Mouse (Mus musculus): Measurements from ENCODE around the gene Aaed1. TPM values are rescaled to one million over a fixed set of nuclear protein-coding genes. Genes with fewer than 3 reads are reported as not detected.

The Aaed1 gene
- polyA plus RNA-seq, 1 experiment = 41.0 TPM

- H3K4me3 ChIP-seq (ENCODE audit: insufficient read depth, low read length) = no peak overlapping the region
- TF ChIP-seq CTCF (IDR thresholded peaks at IDR 0.05; ENCODE audit: borderline replicate concordance, insufficient read depth, low read length) (no peak), POLR2A (IDR thresholded peaks at IDR 0.05; ENCODE audit: low read depth, low read length) (no peak)
- H3K4me1 ChIP-seq (ENCODE audit: control insufficient read depth, insufficient read depth, low read length) = no peaks in the 10 kb centered on the region; the same call in 1 of the 2 replicates
- H3K27ac ChIP-seq (ENCODE audit: insufficient read depth, low read length) = no peak overlapping the region
Observed at GRCm38 (mm10) chr13:64246106-64246505, 66.4 kb downstream of the Aaed1 start.

GRCm38 (mm10) chr13:64244685-64245261 lies 67.7 kb downstream of the Aaed1 start:
- TF ChIP-seq POLR2A (IDR thresholded peaks at IDR 0.05; ENCODE audit: low read depth, low read length) (no peak), CTCF (IDR thresholded peaks at IDR 0.05; ENCODE audit: borderline replicate concordance, insufficient read depth, low read length) (no peak)
- H3K4me1 ChIP-seq (ENCODE audit: control insufficient read depth, insufficient read depth, low read length) = no peaks in the 10 kb centered on the region; the same call in 1 of the 2 replicates
- no peak overlapping the region for H3K4me3 ChIP-seq (ENCODE audit: insufficient read depth, low read length)
- no peak overlapping the region for H3K27ac ChIP-seq (ENCODE audit: insufficient read depth, low read length)

GRCm38 (mm10) chr13:64242721-64243120 lies 69.8 kb downstream of the Aaed1 start:
- Histone ChIP-seq H3K27ac (ENCODE audit: insufficient read depth, low read length) (no peak overlapping the region), H3K4me3 (ENCODE audit: insufficient read depth, low read length) (no peak overlapping the region), H3K4me1 (ENCODE audit: control insufficient read depth, insufficient read depth, low read length) (no peaks in the 10 kb centered on the region; the same call in 1 of the 2 replicates)
- TF ChIP-seq CTCF (IDR thresholded peaks at IDR 0.05; ENCODE audit: borderline replicate concordance, insufficient read depth, low read length) (no peak), POLR2A (IDR thresholded peaks at IDR 0.05; ENCODE audit: low read depth, low read length) (no peak)

GRCm38 (mm10) chr13:64240626-64241025 lies 71.9 kb downstream of the Aaed1 start:
- TF ChIP-seq CTCF (IDR thresholded peaks at IDR 0.05; ENCODE audit: borderline replicate concordance, insufficient read depth, low read length) = no peak

GRCm38 (mm10) chr13:64237681-64238157 lies 74.8 kb downstream of the Aaed1 start:
- Histone ChIP-seq H3K27ac (ENCODE audit: insufficient read depth, low read length) (no peak overlapping the region), H3K4me3 (ENCODE audit: insufficient read depth, low read length) (no peak overlapping the region)
- no peak for TF ChIP-seq CTCF (IDR thresholded peaks at IDR 0.05; ENCODE audit: borderline replicate concordance, insufficient read depth, low read length)
- TF ChIP-seq POLR2A (IDR thresholded peaks at IDR 0.05; ENCODE audit: low read depth, low read length) = no peak

More at GRCm38 (mm10) chr13:64240626-64241025, 71.9 kb downstream of the Aaed1 start:
- Histone ChIP-seq H3K4me3 (ENCODE audit: insufficient read depth, low read length) (no peak overlapping the region), H3K4me1 (ENCODE audit: control insufficient read depth, insufficient read depth, low read length) (peaks cover 3% of the 10 kb centered on the region; the same call in 1 of the 2 replicates), H3K27ac (ENCODE audit: insufficient read depth, low read length) (no peak overlapping the region)

GRCm38 (mm10) chr13:64237000-64237680 lies 75.4 kb downstream of the Aaed1 start:
- H3K27ac ChIP-seq (ENCODE audit: insufficient read depth, low read length) = no peak overlapping the region
- H3K4me3 ChIP-seq (ENCODE audit: insufficient read depth, low read length) = no peak overlapping the region
- TF ChIP-seq CTCF (IDR thresholded peaks at IDR 0.05; ENCODE audit: borderline replicate concordance, insufficient read depth, low read length) = no peak
- TF ChIP-seq POLR2A (IDR thresholded peaks at IDR 0.05; ENCODE audit: low read depth, low read length) = no peak

More at GRCm38 (mm10) chr13:64237681-64238157, 74.8 kb downstream of the Aaed1 start:
- H3K4me1 ChIP-seq (ENCODE audit: control insufficient read depth, insufficient read depth, low read length) = peaks cover 5% of the 10 kb centered on the region; the same call in 1 of the 2 replicates

GRCm38 (mm10) chr13:64235777-64236176 lies 76.7 kb downstream of the Aaed1 start:
- no peak overlapping the region for H3K4me3 ChIP-seq (ENCODE audit: insufficient read depth, low read length)
- no peak for TF ChIP-seq POLR2A (IDR thresholded peaks at IDR 0.05; ENCODE audit: low read depth, low read length)
- no peak for TF ChIP-seq CTCF (IDR thresholded peaks at IDR 0.05; ENCODE audit: borderline replicate concordance, insufficient read depth, low read length)
- H3K4me1 ChIP-seq (ENCODE audit: control insufficient read depth, insufficient read depth, low read length) = peaks cover 5% of the 10 kb centered on the region; the same call in 1 of the 2 replicates
- H3K27ac ChIP-seq (ENCODE audit: insufficient read depth, low read length) = no peak overlapping the region

More at GRCm38 (mm10) chr13:64237000-64237680, 75.4 kb downstream of the Aaed1 start:
- peaks cover 5% of the 10 kb centered on the region; the same call in 1 of the 2 replicates for H3K4me1 ChIP-seq (ENCODE audit: control insufficient read depth, insufficient read depth, low read length)

- Histone ChIP-seq H3K4me1 (ENCODE audit: control insufficient read depth, insufficient read depth, low read length) (peaks cover 5% of the 10 kb centered on the region; the same call in 1 of the 2 replicates), H3K4me3 (ENCODE audit: insufficient read depth, low read length) (no peak overlapping the region), H3K27ac (ENCODE audit: insufficient read depth, low read length) (no peak overlapping the region)
- TF ChIP-seq CTCF (IDR thresholded peaks at IDR 0.05; ENCODE audit: borderline replicate concordance, insufficient read depth, low read length) (no peak), POLR2A (IDR thresholded peaks at IDR 0.05; ENCODE audit: low read depth, low read length) (no peak)
Observed at GRCm38 (mm10) chr13:64235062-64235715, 77.3 kb downstream of the Aaed1 start.

GRCm38 (mm10) chr13:64233139-64233538 lies 79.4 kb downstream of the Aaed1 start:
- no peak overlapping the region for H3K27ac ChIP-seq (ENCODE audit: insufficient read depth, low read length)

More at GRCm38 (mm10) chr13:64233139-64233538, 79.4 kb downstream of the Aaed1 start:
- TF ChIP-seq CTCF (IDR thresholded peaks at IDR 0.05; ENCODE audit: borderline replicate concordance, insufficient read depth, low read length) (no peak), POLR2A (IDR thresholded peaks at IDR 0.05; ENCODE audit: low read depth, low read length) (no peak)
- peaks cover 5% of the 10 kb centered on the region; the same call in 1 of the 2 replicates for H3K4me1 ChIP-seq (ENCODE audit: control insufficient read depth, insufficient read depth, low read length)
- no peak overlapping the region for H3K4me3 ChIP-seq (ENCODE audit: insufficient read depth, low read length)
